Mouse (Mus musculus) cortical plate, adult 2 months (tissue): ENCODE results near the gene Gpi1. TPM values are rescaled to one million over a fixed set of nuclear protein-coding genes. Genes with fewer than 3 reads are reported as not detected.

ENCODE experiments used
- H3K27ac ChIP-seq: fragments of 200-500 bp; 2 replicates; pipeline ENCODE4 v1.5.1; 2012; ENCODE audit warnings: low read length, control low read depth, inconsistent platforms; ENCODE audit not compliant: insufficient read depth
- H3K4me1 ChIP-seq: fragments of 200-500 bp; 2 replicates; pipeline ENCODE4 v1.6.1; 2011; ENCODE audit warnings: low read length; ENCODE audit not compliant: control insufficient read depth, insufficient read depth
- H3K4me3 ChIP-seq: fragments of 200-500 bp; 2 replicates; pipeline ENCODE4 v1.5.1; 2011; ENCODE audit warnings: mild to moderate bottlenecking, low read length, control low read depth; ENCODE audit not compliant: insufficient read depth
- CTCF ChIP-seq: fragments of 200-500 bp; IDR thresholded peaks from 2 replicates; pipeline ENCODE4 v1.5.1; 2011; ENCODE audit warnings: mild to moderate bottlenecking, control low read depth, low read length; ENCODE audit not compliant: insufficient read depth; ENCODE audit errors: extremely low read depth
- POLR2A ChIP-seq: fragments of 200-500 bp; IDR thresholded peaks from 2 replicates; pipeline ENCODE4 v1.6.1; 2011; ENCODE audit warnings: mild to moderate bottlenecking, low read length, control low read depth; ENCODE audit not compliant: insufficient read depth; ENCODE audit errors: extremely low read depth
- polyA plus RNA-seq: library from polyadenylated mRNA; depleted of rRNA; stranded (reverse); fragments of >200 nt; gene quantifications from 2 replicates; pipeline ENCODE4 v1.2.3, GENCODE M21; 2012; rRNA removed

Gpi1 gene
- polyA plus RNA-seq: 708 and 714 TPM in 2 replicates

- peak within 1 kb of the TSS; percentile 73 for H3K4me3 ChIP-seq
- H3K27ac ChIP-seq: peak within 1 kb of the TSS; percentile 78
- TF ChIP-seq POLR2A (peak; percentile 85), CTCF (no peak)
- peaks cover 18% of the 10 kb centered on the region for H3K4me1 ChIP-seq
Observed at GRCm38 (mm10) chr7:34230116-34230515, at the start of gene Gpi1. Gpi1 (minus strand) TSS chr7:34230336.

GRCm38 (mm10) chr7:34277656-34278055 is 47.5 kb upstream of the Gpi1 start:
- Histone ChIP-seq H3K4me3 (no peak overlapping the region), H3K27ac (no peak overlapping the region), H3K4me1 (no peaks in the 10 kb centered on the region; the same call in 1 of the 2 replicates)
- TF ChIP-seq CTCF (no peak), POLR2A (no peak)

GRCm38 (mm10) chr7:34276066-34276465 is 45.9 kb upstream of the Gpi1 start:
- no peak overlapping the region for H3K27ac ChIP-seq
- H3K4me1 ChIP-seq: no peaks in the 10 kb centered on the region; the same call in 1 of the 2 replicates
- no peak for TF ChIP-seq POLR2A
- TF ChIP-seq CTCF: no peak
- no peak overlapping the region for H3K4me3 ChIP-seq

GRCm38 (mm10) chr7:34272465-34272864 is 42.3 kb upstream of the Gpi1 start:
- peaks cover 3% of the 10 kb centered on the region; the same call in 1 of the 2 replicates for H3K4me1 ChIP-seq
- H3K27ac ChIP-seq: no peak overlapping the region
- TF ChIP-seq POLR2A (no peak), CTCF (no peak)
- H3K4me3 ChIP-seq: no peak overlapping the region

- TF ChIP-seq POLR2A (no peak), CTCF (no peak)
- Histone ChIP-seq H3K4me3 (no peak overlapping the region), H3K27ac (peak overlapping the region; percentile 42; the same call in 1 of the 2 replicates), H3K4me1 (peaks cover 3% of the 10 kb centered on the region; the same call in 1 of the 2 replicates)
Observed at GRCm38 (mm10) chr7:34268463-34268862, 38.3 kb upstream of the Gpi1 start.

- Histone ChIP-seq H3K4me1 (peaks cover 3% of the 10 kb centered on the region; the same call in 1 of the 2 replicates), H3K4me3 (no peak overlapping the region), H3K27ac (peak overlapping the region; percentile 65; the same call in 1 of the 2 replicates)
- TF ChIP-seq CTCF (no peak), POLR2A (no peak)
Observed at GRCm38 (mm10) chr7:34266421-34266820, 36.3 kb upstream of the Gpi1 start.

GRCm38 (mm10) chr7:34265876-34266346 is 35.8 kb upstream of the Gpi1 start:
- no peak overlapping the region for H3K4me3 ChIP-seq
- no peak overlapping the region for H3K27ac ChIP-seq
- TF ChIP-seq POLR2A (no peak), CTCF (peak; percentile 77)
- H3K4me1 ChIP-seq: peaks cover 3% of the 10 kb centered on the region; the same call in 1 of the 2 replicates

GRCm38 (mm10) chr7:34263437-34263836 is 33.3 kb upstream of the Gpi1 start:
- H3K4me1 ChIP-seq: no peaks in the 10 kb centered on the region; the same call in 1 of the 2 replicates

GRCm38 (mm10) chr7:34258407-34258806 is 28.3 kb upstream of the Gpi1 start:
- Histone ChIP-seq H3K4me3 (no peak overlapping the region), H3K27ac (no peak overlapping the region), H3K4me1 (no peaks in the 10 kb centered on the region)
- no peak for TF ChIP-seq POLR2A
- no peak for TF ChIP-seq CTCF

More at GRCm38 (mm10) chr7:34263437-34263836, 33.3 kb upstream of the Gpi1 start:
- TF ChIP-seq CTCF: no peak
- no peak for TF ChIP-seq POLR2A
- Histone ChIP-seq H3K4me3 (no peak overlapping the region), H3K27ac (no peak overlapping the region)

GRCm38 (mm10) chr7:34257279-34257678 is 27.1 kb upstream of the Gpi1 start:
- Histone ChIP-seq H3K27ac (0 out of 2 replicates have a peak overlapping the region, but pooled peaks have one; percentile 22), H3K4me1 (no peaks in the 10 kb centered on the region), H3K4me3 (no peak overlapping the region)
- no peak for TF ChIP-seq CTCF
- no peak for TF ChIP-seq POLR2A

GRCm38 (mm10) chr7:34255916-34256315 is 25.8 kb upstream of the Gpi1 start:
- TF ChIP-seq POLR2A (no peak), CTCF (no peak)
- Histone ChIP-seq H3K27ac (peak overlapping the region; percentile 50; the same call in 1 of the 2 replicates), H3K4me1 (peaks cover 2% of the 10 kb centered on the region; the same call in 1 of the 2 replicates), H3K4me3 (no peak overlapping the region)
